Mouse (Mus musculus) limb, embryonic 14.5 days (tissue): ENCODE measurements around the gene Tm9sf1. TPM values are rescaled to one million over a fixed set of nuclear protein-coding genes. Genes with fewer than 3 reads are reported as not detected.

Experiments
- ATAC-seq: fragments of 200-750 bp; cut with Nextera tagmentation; 2 replicates; pipeline ENCODE4 v1.8.0; 2017; ENCODE audit warnings: low read depth, moderate number of reproducible peaks, moderate TSS enrichment; ENCODE audit not compliant: low FRiP score
- DNase-seq: peaks from one replicate; pipeline ENCODE4 v3.0.0-alpha.2; 2015; ENCODE audit warnings: low spot score
- H3K27ac ChIP-seq: fragments of 300-500 bp; sonication (generic); replicated peaks from 2 replicates; pipeline ENCODE4 v1.5.1; 2014; ENCODE audit warnings: low read depth, mild to moderate bottlenecking, low read length, moderate library complexity, mixed read lengths
- H3K27me3 ChIP-seq: fragments of 300-500 bp; sonication (generic); 2 replicates; pipeline ENCODE4 v1.6.1; 2014; ENCODE audit warnings: low read length, mixed read lengths; ENCODE audit not compliant: control insufficient read depth, insufficient read depth
- H3K36me3 ChIP-seq: fragments of 300-500 bp; sonication (generic); 2 replicates; pipeline ENCODE4 v1.6.1; 2014; ENCODE audit warnings: mild to moderate bottlenecking, low read length, moderate library complexity, mixed read lengths; ENCODE audit not compliant: control insufficient read depth, insufficient read depth
- H3K4me1 ChIP-seq: fragments of 300-500 bp; sonication (generic); 2 replicates; pipeline ENCODE4 v1.6.1; 2014; ENCODE audit warnings: antibody characterized with exemption, low read length, mixed read lengths; ENCODE audit not compliant: control insufficient read depth, insufficient read depth
- H3K4me2 ChIP-seq: fragments of 300-500 bp; sonication (generic); replicated peaks from 2 replicates; pipeline ENCODE4 v1.6.1; 2014; ENCODE audit warnings: low read depth, mild to moderate bottlenecking, low read length, moderate library complexity; ENCODE audit not compliant: severe bottlenecking
- H3K4me3 ChIP-seq: fragments of 300-500 bp; sonication (generic); replicated peaks from 2 replicates; pipeline ENCODE4 v1.5.1; 2014; ENCODE audit warnings: low read length
- H3K9ac ChIP-seq: fragments of 300-500 bp; sonication (generic); 2 replicates; pipeline ENCODE4 v1.6.1; 2014; ENCODE audit warnings: mild to moderate bottlenecking, low read depth, low read length, moderate library complexity; ENCODE audit not compliant: severe bottlenecking
- H3K9me3 ChIP-seq: fragments of 300-500 bp; sonication (generic); 2 replicates; pipeline ENCODE4 v1.6.1; 2016; ENCODE audit warnings: low read length; ENCODE audit not compliant: control insufficient read depth
- POLR2A ChIP-seq: fragments of 200-500 bp; IDR thresholded peaks from 2 replicates; pipeline ENCODE4 v1.8.0; 2012; ENCODE audit warnings: inconsistent platforms, mild to moderate bottlenecking, moderate library complexity, borderline replicate concordance; ENCODE audit not compliant: insufficient read depth, insufficient read length; ENCODE audit errors: extremely low read depth
- WGBS: fragments of 180-500 bp; shearing (Covaris S2); extraction: QIAGEN DNeasy Blood & Tissue Kit; methylation state at CpG from one replicate; pipeline ENCODE4 v1.1.7; 2014; 5-methylcytosine and 5-hydroxymethylcytosine counted together
- polyA plus RNA-seq, 2 experiments: library from polyadenylated mRNA; depleted of rRNA in 1 of 2; stranded (reverse) in 1 of 2; unstranded in 1 of 2; fragments of >200 nt; fragmentation: Nextera tagmentation in 1 of 2; extraction: Ambion mirVana in 1 of 2; gene quantifications; 2 replicates each; pipeline versions ENCODE4 v1.2.1 to v1.2.3; 2012 to 2014

Tm9sf1 gene
- polyA plus RNA-seq, 2 experiments = 92.3 to 111 TPM

- 86% methylated on average over 11 of the region's 11 CpGs for WGBS
- peaks cover 73% of the 10 kb centered on the region for H3K36me3 ChIP-seq
- H3K4me1 ChIP-seq = peaks cover 5% of the 10 kb centered on the region
- TF ChIP-seq POLR2A = no peak
- ATAC-seq (no peak), DNase-seq (no peak)
- no peak overlapping the region for H3K4me3 ChIP-seq
- no peaks in the 10 kb centered on the region for H3K9me3 ChIP-seq
- peak overlapping the region; percentile 49; the same call in 1 of the 2 replicates for H3K4me2 ChIP-seq
- no peaks in the 10 kb centered on the region for H3K27me3 ChIP-seq
- H3K9ac ChIP-seq = no peak overlapping the region
- no peak overlapping the region for H3K27ac ChIP-seq
Measured at GRCm38 (mm10) chr14:55604823-55605222, 38.8 kb downstream of the Tm9sf1 start.

GRCm38 (mm10) chr14:55603633-55604576, 39.7 kb downstream of the Tm9sf1 start:
- peak overlapping the region; percentile 33 for H3K4me3 ChIP-seq
- ATAC-seq (peak; percentile 94), DNase-seq (peak; percentile 92)
- H3K4me2 ChIP-seq = peak overlapping the region; percentile 49
- H3K27me3 ChIP-seq = no peaks in the 10 kb centered on the region
- no peaks in the 10 kb centered on the region for H3K9me3 ChIP-seq
- no peak for TF ChIP-seq POLR2A
- peak overlapping the region; percentile 25; the same call in 1 of the 2 replicates for H3K9ac ChIP-seq
- H3K27ac ChIP-seq = peak overlapping the region; percentile 21; the same call in 1 of the 2 replicates
- peaks cover 73% of the 10 kb centered on the region for H3K36me3 ChIP-seq
- WGBS = 16% methylated on average over 18 of the region's 19 CpGs
- H3K4me1 ChIP-seq = peaks cover 5% of the 10 kb centered on the region

GRCm38 (mm10) chr14:55603271-55603632, 40.4 kb downstream of the Tm9sf1 start, which contains the start of gene Irf9:
TSS of gene Irf9 (plus strand) at chr14:55603571.
- no peak for TF ChIP-seq POLR2A
- DNase-seq (no peak), ATAC-seq (no peak)
- Histone ChIP-seq H3K27ac (peak within 1 kb of the TSS; percentile 21; the same call in 1 of the 2 replicates), H3K4me2 (peak within 1 kb of the TSS; percentile 49), H3K9ac (peak within 1 kb of the TSS; percentile 25; the same call in 1 of the 2 replicates), H3K4me3 (peak within 1 kb of the TSS; percentile 33), H3K27me3 (no peaks in the 10 kb centered on the region), H3K4me1 (peaks cover 5% of the 10 kb centered on the region), H3K36me3 (peaks cover 73% of the 10 kb centered on the region), H3K9me3 (no peaks in the 10 kb centered on the region)
- 73% methylated on average over 7 of the region's 7 CpGs for WGBS

- TF ChIP-seq POLR2A = no peak
- peaks cover 89% of the 10 kb centered on the region for H3K36me3 ChIP-seq
- DNase-seq = no peak
- no peak overlapping the region for H3K4me3 ChIP-seq
- H3K27me3 ChIP-seq = no peaks in the 10 kb centered on the region
- H3K4me1 ChIP-seq = peaks cover 2% of the 10 kb centered on the region; the same call in 1 of the 2 replicates
- H3K27ac ChIP-seq = no peak overlapping the region
- no peak for ATAC-seq
- WGBS = 95% methylated on average over 21 of the region's 21 CpGs
- no peak overlapping the region for H3K4me2 ChIP-seq
- H3K9me3 ChIP-seq = no peaks in the 10 kb centered on the region
- H3K9ac ChIP-seq = no peak overlapping the region
Measured at GRCm38 (mm10) chr14:55598521-55599390, 44.9 kb downstream of the Tm9sf1 start.
